Mouse (Mus musculus) urinary bladder, postnatal 36 days (tissue): Measurements from ENCODE around the gene Frmd4b.
A peak's percentile ranks its signal among the peaks of the same experiment; 100 is the strongest.
"Not testable (repeated sequence)": the region's sequence is repeated elsewhere in the genome, so short reads cannot be mapped to it uniquely, and the experiment has no call there.

Source experiments
- DNase-seq, 2 experiments: peaks; one replicate each; pipeline ENCODE4 v3.0.0; 2022; ENCODE audit warnings: low spot score in 2 of 2, mixed read lengths in 1 of 2

Gene Frmd4b

DNA sequence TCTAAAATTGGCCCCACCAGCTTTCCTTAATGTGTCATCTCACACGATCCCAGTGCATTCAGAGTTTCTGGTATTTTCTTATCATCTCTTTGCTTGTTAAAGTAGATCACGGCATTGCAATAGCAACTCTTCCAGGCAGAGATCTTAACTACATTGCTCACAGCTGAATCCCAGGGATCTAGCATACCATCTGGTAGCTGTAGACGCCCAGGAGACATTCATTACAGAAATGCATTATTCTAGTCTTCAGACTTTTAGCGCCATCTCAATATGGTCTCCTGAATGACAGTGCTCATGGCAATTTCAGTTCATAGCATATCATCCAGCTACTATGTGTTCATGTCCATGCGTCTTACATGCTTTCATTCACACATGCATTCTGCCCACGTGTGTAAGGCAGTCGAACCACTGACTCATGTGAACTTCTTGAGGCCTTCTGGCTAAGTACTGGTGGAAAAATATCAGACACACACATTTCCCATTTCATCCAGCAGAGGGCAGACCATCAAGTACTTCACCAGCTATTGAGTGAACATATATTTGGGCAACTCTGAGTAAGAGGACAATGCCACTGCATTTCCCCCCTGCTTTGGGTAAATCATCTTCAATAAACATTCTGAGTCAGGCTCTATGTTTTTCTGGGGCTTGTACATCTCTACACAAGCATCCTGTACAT, 197.4 kb downstream of the Frmd4b start:
- peak; percentile 73 to 76 for DNase-seq

DNA sequence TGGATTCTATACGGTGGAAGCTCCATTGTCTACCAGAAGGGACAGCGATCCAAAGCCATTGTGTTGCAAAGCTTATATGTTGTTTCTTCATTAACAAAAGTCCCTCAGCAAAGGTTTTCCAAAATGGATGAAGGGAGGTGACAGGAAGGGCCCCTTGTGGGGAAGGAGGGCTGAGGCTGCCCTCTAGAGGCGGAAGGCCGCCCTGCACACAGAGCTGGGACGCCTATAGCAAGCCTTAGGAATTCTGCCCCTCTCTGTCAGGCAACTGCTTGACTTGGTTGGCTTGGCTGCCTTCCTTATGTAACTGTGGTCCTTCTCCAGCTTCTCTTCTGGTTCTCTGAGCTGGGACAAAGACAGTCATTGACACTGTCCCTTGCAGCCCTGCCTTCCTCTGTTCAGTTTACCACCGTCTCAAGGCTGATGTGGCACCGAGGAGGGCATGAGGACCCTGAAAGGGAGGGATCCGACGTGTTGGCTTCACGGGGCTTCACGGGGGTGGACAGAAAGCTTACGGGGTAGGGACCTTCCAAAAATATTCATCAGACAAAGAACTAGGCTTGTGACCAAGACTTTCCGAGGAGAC, 200.3 kb downstream of the Frmd4b start:
- DNase-seq = peak; percentile 68 to 73

DNA sequence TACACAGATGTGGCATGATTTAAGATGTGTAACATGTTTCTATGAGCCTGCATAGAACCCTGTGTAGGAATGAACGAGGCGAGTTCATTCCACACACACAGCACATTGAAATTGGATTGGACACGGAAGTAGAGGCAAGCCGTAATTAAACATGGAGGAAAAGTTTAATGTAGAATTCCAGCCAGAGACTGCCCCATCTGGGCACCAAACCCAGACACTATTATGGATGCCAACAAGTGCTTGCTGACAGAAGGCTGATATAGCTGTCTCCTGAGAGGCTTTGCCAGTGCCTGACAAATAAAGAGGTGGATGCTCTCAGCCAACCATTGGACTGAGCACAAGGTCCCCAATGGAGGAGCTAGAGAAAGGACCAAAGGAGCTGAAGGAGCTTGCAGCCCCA, 201.8 kb downstream of the Frmd4b start:
- DNase-seq = not testable (repeated sequence)

DNA sequence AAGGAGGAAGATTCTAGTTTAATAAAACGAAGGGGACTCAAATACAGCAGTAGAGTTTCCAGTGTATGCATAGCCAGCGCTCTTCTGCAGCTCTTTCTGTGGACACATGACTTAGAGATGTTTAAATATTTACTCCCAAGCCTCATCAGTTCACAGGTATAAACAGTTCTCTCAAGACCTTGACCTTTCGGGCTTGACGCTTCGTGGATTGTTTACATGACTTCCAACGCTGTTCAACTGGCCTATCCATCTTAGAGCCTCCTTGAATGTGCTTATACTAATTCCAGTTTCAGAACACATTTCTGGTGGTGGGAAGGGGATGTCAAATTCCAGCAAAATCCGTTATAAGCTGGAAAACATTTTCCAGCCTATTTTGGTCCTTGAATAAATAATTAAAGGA, 203.9 kb downstream of the Frmd4b start:
- DNase-seq = no peak

DNA sequence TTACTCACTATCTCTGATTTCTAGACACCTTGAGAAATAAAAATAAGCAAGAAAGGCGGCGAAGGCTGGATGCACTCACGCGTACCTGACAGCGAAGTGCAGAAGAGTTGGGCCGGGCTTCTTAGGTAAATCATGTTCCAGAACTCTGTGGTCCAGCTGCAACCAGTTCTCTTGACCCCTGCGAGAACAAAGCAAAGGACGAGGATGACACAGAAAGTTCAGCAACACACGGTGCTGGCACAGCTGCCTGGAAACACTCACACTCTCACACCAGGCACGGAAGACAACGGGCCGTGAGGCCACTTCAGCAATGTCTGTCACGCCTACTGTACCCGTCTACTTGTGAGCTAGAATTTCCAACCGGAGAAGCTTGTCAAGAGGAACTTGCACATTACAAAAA, 204.9 kb downstream of the Frmd4b start:
- DNase-seq = no peak

DNA sequence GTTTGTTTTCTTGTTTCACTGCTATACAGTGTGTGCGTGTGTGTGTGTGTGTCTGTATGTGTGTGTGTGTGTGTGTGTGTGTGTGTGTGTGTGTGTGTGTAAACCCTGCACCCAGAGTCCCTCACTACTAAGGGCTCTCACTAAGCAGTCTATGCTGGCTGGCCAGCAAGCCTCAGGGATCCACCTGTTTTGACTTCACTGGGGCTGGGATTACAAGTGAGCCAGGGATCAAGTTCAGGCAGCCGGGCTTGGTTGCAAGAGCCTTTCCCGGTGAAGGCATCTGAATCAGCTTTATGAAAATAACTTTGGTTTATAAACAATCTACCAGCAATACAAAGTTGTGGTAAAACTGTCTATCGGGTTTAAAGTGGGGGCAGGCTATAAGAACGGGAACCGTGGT, 206.0 kb downstream of the Frmd4b start:
- DNase-seq = no peak

DNA sequence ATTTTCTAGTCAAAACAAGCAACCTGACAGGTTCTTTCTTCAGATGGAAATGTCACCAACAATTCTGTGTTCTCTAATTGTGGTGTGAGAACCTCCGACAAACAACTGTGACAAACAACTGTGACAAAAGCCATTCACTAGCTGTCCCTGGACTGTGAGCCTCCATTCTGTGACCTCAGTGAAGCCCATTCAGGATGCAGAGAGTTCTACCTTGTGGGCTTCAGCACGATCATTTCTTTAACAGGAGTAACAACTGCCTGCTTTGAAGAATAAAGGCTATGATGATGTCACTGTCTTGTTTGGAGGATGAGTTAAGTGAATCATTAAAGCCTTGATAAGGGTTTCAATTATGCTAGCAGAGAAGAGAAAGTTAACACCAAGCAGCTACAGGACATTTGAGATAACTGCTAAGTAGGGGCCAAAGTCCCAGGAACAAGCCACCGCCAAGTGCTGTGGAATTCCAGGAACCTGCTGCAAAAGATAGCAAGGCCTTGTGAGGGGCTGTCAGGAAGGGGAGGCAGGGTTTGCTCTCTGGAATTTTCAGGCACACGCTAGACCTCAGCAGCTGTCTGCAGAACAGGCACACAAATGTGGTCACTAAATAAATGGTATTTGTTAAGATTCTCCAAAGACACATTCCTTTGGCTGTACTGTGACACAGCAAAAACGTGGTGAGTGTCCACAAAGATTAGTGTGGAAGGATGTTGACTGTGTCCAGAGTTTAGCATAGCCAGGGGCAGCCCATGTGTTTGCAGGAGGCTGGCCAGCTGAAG, 207.7 kb downstream of the Frmd4b start:
- no peak for DNase-seq

DNA sequence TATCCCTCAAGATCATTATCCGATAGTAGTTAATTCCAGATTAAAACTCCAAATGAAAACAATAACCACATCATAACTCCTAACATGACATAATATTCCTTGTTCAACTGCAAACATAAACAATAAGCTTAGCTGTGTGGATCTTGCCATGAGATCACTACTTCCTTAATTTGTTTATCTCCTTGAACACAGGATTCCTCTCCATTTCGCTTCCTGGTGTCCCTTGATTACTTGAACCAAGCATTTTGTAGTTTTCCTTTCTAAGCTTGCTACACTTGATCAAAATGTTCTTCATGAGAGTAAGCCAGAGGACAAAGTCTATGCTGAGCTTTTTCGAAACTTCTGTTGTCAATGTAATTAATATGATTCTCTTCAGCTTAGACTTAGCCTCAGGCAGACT, 209.4 kb downstream of the Frmd4b start:
- no peak for DNase-seq

DNA sequence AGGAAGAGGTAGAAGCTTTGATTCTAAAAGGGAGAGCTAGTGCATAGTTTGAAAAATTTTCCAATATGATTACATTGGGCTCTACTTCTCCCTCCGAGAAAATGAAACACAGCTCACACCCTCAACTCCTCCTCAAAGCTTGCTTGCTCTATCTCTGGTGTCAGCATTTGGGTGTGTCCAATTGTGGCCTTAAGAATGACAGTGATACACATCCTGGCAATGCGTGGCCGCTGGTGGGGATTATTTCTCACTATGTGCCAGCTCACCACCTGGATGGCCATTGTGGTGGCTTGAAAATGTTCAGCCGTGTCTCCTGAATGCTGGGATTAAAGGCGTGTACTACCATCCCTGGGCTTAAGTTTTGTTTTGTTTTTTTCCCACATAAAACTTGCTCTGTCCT, 209.9 kb downstream of the Frmd4b start:
- no peak for DNase-seq

DNA sequence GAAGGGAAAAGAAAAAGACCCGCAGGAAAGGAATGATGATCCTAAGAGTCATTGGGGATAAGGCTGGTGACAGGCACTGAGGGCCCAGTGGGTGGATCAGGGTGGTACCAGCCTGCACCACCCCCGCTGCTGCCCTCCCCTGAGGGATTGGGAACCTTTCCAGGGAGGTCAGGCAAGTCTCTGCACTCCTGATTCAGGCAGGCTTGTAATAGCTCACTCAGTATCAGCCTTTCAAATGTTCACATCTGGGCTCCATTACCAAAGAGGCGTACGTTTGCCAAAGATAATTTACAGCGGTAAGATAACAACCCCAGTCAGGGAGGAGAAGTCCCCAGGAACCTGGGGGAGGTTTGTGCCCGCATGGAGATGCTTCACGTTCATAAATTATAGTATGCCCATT, 212.0 kb downstream of the Frmd4b start:
- no peak for DNase-seq

DNA sequence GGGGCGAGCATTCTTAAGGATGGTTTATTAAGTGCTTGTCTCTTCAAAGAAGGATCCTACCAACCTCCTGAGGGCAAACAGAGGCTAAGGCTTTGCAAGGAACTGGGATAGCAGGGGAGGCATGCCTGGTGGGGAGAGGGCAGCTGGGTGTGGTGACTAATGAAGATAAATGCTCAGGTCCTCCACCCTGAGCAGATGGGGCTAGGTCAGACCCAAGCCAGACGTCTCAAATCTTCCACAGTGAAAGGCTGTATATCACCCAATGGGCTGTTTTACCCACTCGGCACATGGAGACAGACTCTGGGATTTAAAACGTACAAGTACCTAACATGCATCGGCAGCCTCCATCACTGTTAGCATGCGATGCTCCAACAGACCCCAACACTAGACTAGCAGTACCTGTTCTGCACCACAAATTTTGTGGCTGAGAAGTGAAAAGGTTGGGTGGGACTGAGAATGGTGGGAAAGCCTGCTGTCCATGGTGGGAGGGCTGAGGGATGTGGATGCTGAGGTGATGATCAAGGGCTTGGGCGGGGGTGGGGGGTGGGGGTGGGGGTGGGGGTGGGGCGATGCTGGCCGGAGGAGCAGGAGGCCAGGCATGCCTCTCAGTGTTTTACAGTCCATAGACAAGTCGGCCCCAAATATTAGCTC, 214.4 kb downstream of the Frmd4b start:
- DNase-seq = no peak

DNA sequence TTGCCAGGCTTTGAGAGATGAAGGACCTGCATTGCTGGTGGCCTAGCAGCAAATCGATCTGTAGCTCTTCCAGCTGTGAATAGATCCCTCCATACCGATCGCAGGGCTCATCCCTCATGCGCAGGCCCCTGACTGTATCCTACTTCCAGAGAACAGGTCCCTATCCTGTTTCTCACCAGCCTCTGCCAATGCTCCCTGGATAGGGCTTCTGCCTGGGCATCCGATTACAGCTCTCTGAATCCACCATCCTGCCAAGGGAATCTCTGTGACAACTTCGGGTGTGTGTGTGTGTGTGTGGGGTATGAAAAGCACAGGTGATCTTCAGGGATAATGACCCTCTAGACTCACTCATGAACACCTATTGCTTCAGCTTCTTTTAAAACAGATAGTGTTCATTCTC, 216.9 kb downstream of the Frmd4b start:
- DNase-seq = no peak

DNA sequence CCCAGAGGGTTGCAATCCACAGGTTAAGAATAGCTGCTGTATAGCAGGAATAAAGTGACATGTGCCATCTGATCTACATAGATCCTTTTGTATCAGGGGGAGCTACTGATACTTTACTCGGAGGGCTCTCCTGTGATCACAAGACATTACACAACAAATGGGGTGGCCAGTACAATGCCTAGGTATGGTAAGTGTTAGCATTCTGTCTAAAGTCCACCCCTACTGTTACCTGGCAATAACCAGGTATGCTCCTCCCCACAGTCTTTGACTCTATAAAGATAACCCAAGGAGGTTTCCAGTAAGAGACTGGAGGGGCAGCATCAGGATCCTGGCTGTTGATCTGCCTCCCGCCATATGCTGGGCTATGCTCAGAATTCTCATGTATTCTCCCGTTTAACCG, 219.4 kb downstream of the Frmd4b start:
- DNase-seq = no peak

DNA sequence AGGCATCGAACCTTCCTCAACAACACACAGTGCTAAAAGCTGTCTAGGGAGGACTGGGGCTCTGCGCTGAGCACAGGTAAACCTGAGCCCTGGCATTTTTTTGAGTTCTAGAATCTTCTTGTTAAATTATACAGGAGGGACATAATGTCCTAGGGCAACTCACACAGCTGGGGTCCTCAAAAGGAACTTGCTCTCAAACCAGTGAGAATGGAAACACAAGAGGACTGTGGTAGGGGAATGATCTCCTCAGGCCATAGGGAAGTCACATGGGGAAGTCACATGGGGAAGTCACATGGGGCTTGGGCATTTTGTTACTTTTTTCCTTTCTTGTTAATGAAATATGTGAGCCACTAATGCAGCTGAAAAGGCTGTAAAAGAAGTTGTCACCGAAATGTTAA, 220.4 kb downstream of the Frmd4b start:
- DNase-seq = no peak

DNA sequence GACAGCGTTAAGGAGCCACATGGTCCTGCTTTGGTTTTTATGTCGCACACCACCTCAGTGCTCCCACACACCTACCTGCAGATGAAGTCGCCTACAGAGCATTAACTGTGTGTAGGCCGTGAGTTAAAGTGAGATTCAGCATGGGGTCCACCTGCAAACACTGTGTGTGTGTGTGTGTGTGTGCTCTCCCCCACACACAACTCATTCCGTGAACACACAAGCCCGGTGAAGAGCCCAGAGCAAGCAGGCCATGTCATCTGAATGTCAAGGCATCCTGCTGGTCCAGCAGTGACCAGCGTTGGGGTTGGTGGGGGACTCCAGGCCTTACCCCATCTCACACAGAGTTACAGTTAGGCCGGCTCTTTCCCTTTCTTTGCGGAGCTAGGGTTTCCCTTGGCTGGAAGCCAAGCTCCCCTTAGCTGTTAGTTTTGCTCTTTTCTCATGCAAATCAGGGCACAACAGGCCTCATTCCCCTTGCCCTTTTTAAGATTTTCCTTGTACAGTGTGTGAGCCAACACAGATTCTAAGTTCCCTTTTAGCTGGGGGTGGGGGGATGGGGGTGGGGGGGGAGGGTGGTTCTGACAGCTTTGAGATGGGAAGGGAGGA, 220.9 kb downstream of the Frmd4b start:
- DNase-seq = no peak

DNA sequence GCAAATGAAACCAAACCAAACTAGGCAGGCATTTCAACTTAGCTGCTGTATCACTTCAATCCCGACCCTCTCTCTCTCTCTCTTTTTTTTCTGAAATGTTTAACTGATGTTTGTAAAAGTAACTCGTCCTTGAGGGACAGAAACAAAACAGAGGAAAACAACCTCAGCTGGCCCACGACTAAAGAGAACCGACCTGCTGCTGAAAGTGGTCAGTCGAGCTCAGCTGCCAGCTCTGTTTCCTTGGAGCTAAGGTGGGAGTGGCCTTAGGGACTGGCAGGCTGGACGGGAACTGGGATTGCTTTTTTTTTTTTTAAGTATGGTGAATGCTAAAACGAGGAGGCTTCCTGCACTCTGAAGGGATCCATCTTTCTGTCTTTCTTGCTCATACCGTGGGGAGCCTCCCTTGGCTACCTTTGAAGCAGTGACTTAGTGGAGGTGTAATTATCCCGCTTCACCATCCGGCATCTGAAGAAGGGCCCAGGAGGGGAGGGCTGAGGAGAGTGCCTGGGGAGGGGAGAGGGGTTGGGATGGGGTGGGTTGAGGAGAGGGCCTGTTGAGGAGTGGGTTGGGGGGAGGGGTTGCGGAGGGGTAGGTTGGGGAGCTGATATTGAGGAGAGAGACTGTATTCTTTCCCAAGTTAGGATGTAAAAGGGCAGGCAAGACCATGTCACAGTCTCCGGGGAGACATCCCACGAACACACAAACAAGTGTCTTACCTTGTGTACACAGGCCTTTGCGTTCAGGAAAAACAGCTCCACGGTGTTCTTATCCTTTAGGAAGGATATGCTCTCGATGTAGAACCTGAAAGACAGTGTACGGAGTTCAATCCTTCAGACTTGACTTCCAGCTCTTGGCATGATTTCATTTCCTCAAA, 221.6 kb downstream of the Frmd4b start:
- peak; percentile 45 to 46 for DNase-seq

DNA sequence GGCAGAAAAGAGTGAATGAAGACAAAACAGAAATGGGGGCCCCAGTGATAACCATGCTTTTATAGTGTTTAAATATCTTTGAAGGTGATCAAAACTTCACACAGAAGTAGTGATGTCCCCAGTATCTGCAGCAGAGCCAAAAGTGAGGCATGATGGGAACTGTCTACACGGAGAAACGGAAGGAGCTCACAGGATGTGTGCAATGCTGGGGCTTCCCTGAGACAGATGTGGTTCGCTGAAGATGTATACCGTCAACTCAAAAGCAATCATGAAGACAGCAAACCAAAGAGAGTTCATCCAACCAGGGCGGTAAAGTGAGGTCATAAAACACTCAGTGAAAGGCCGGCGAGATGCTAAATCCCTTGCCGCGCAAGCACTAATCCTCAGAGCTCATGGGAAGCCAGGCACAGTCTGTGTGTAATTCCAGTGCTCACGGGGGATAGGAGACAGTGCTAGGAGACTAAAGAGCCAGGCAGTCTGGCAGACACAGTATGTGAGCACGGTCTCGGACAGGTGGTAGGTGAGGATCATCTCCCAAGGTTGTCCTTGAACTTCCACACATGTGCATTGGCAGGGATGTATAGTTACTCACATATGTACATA, 222.8 kb downstream of the Frmd4b start:
- DNase-seq = no peak

DNA sequence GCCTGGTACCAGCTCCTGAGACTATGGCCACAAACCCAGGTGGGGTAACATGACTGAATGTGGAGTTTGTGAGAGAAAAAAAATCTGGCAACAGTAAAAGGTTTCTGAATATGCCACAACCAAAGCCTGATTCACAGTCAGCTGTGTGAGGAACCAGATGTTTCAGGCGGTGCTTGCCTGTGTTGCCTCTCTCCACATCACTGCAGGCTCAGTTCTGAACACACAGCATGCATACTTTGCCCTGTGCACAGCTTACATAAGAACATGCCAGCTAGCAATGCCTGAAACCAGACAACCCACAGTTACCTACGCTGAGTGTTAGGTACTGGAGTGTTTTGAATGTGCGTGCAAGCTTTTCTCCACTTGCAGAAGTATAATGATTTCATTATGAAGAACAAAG, 224.4 kb downstream of the Frmd4b start:
- DNase-seq = no peak

DNA sequence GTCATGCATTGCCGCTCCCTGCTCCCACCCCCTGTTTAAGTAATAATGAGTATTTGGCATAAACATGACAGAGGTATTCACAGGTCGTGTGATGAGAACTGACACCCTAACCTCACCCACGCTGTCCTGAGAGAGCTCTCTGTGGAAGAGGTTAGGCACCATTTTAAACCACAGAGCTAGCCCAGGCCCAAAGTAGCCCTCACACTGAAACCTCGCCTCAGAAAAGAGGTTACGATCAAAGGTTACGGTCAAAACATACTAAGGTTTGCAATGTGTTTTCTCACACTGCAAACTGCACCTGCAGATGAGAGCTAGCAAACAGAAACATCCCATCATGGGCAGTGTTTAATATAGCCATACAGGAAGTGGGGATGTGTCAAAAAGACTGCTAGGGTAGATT, 230.0 kb downstream of the Frmd4b start:
- no peak for DNase-seq

DNA sequence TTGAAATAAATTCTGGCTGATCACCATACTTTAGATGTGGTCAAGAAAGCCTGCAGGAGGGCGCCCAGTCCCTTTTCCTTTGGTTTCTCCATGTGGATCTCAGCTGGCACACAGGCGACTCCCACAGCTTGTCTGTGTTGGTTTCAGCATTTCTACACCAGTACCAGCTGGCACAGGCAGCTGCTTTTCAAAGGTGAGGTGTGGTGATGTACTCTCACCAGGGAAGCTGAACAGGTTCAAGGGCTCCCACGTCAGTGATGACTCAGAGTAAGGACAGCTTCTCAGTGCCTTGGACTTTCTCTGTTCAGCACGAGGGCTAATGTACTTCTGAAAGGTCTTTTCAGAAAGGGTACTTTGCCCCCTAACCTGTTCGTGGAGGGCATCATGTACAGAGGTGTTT, 232.4 kb downstream of the Frmd4b start:
- DNase-seq = peak in 1 of 2 experiments; percentile 13

DNA sequence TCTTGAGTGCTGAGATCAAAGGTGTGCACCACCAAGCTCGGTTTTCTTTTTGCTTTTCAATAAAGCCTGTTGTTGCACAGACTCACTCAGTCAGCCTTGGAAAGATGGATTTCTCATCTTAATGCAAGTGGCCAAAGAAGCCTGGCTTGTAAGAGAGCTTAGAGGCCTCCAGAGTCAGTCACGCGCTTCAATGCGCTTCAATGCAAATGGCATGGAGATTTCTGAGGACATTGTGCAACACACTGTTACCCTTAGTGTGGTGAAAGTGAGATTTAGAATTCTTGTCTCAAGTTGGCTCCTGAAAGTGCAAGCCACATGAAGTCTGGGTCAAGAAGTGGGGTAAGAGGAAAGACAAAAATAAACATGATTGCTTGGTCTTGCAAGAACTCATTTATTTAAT, 236.1 kb downstream of the Frmd4b start:
- DNase-seq = no peak
